ENCODE assay signal across 13 mouse cellular contexts in genomic region chr7:101010741-101011140, GRCm38 (mm10). TPM values are rescaled to one million over a fixed set of nuclear protein-coding genes. Genes with fewer than 3 reads are reported as not detected.
A peak's percentile ranks its signal among the peaks of the same experiment; 100 is the strongest.
DNase-seq lines count a peak whose midpoint lies in the region; ATAC-seq and TF ChIP-seq lines count a peak whose summit lies in the region.
"Had no signal": no experiment of that assay in that cellular context is flagged by ENCODE, and none has a peak within 500 bp of the region (broad histone marks: within the 10 kb centered on the region; RNA-seq: fewer than 3 reads in every experiment).

No protein-coding gene starts in this region.

- H3K27ac ChIP-seq in heart, postnatal 0 days (ENCODE audit: low read depth): no peak overlapping the region
- no peak overlapping the region for H3K27ac ChIP-seq in lung, embryonic 16.5 days (ENCODE audit: low read length)
- no peak overlapping the region for H3K27ac ChIP-seq in intestine, embryonic 16.5 days (ENCODE audit: low read length)
- H3K27ac ChIP-seq in small intestine, adult 2 months (ENCODE audit: insufficient read depth, low read depth, low read length): 0 out of 2 replicates have a peak overlapping the region, but pooled peaks have one; percentile 34

- H3K4me1 ChIP-seq in heart, postnatal 0 days (ENCODE audit: control insufficient read depth, insufficient read depth): peaks cover 4% of the 10 kb centered on the region
- H3K4me1 ChIP-seq in lung, embryonic 16.5 days (replicated peaks; ENCODE audit: control insufficient read depth, insufficient read depth, low read length): peaks cover 21% of the 10 kb centered on the region
- H3K4me1 ChIP-seq in intestine, embryonic 16.5 days (ENCODE audit: control insufficient read depth, insufficient read depth, low read length): peaks cover 11% of the 10 kb centered on the region
- peaks cover 9% of the 10 kb centered on the region; the same call in 1 of the 2 replicates for H3K4me1 ChIP-seq in small intestine, adult 2 months (ENCODE audit: control insufficient read depth, insufficient read depth, insufficient read length, low read length)

- peak overlapping the region; percentile 87 for H3K4me2 ChIP-seq in heart, postnatal 0 days (ENCODE audit: low read depth, low read length)
- H3K4me2 ChIP-seq in lung, embryonic 16.5 days (ENCODE audit: low read depth, low read length): peak overlapping the region; percentile 79; the same call in 1 of the 2 replicates
- H3K4me2 ChIP-seq in intestine, embryonic 16.5 days (ENCODE audit: low read depth, low read length): peak overlapping the region; percentile 97; the same call in 1 of the 2 replicates

- TF ChIP-seq POLR2A in small intestine, adult 2 months (IDR thresholded peaks at IDR 0.05; ENCODE audit: low read depth, low read length): no peak

- no peaks in the 10 kb centered on the region for H3K36me3 ChIP-seq in heart, postnatal 0 days (replicated peaks; ENCODE audit: control insufficient read depth, insufficient read depth, low read length)
- no peaks in the 10 kb centered on the region for H3K36me3 ChIP-seq in lung, embryonic 16.5 days (ENCODE audit: control insufficient read depth, insufficient read depth, low read length)
- H3K36me3 ChIP-seq in intestine, embryonic 16.5 days (ENCODE audit: control insufficient read depth, insufficient read depth, low read length): no peaks in the 10 kb centered on the region
- H3K36me3 ChIP-seq in small intestine, adult 2 months (ENCODE audit: control insufficient read depth, insufficient read depth, low read length): no peaks in the 10 kb centered on the region; the same call in 1 of the 2 replicates

- H3K27me3 ChIP-seq in heart, postnatal 0 days (ENCODE audit: control insufficient read depth, insufficient read depth, low read length): no peaks in the 10 kb centered on the region
- no peaks in the 10 kb centered on the region; the same call in 1 of the 2 replicates for H3K27me3 ChIP-seq in lung, embryonic 16.5 days (ENCODE audit: control insufficient read depth, insufficient read depth, low read depth, low read length)
- H3K27me3 ChIP-seq in intestine, embryonic 16.5 days (replicated peaks; ENCODE audit: control insufficient read depth, insufficient read depth, low read length): peaks cover 4% of the 10 kb centered on the region
- no peaks in the 10 kb centered on the region for H3K27me3 ChIP-seq in small intestine, adult 2 months (ENCODE audit: control insufficient read depth, insufficient read depth, low read length)

- no peak for DNase-seq in heart, postnatal 0 days (ENCODE audit: low spot score)
- no peak for DNase-seq in heart, postnatal 4 days
- no peak for DNase-seq in lung, postnatal 10 days
- DNase-seq in layer of hippocampus, adult 11-12 months (ENCODE audit: low spot score): no peak
- DNase-seq in frontal cortex, adult 2 months (ENCODE audit: extremely low spot score in 1 of 2, low spot score in 1 of 2): no peak
- DNase-seq: adrenal gland, adult 2 months; cerebellum, postnatal 36 days; kidney, postnatal 36 days; right cerebral cortex, adult 18-20 months had no signal

- 67% methylated on average over 3 of the region's 3 CpGs for WGBS in heart, postnatal 0 days
- WGBS in lung, embryonic 16.5 days: 71% methylated on average over 3 of the region's 3 CpGs
- 74% methylated on average over 3 of the region's 3 CpGs for WGBS in intestine, embryonic 16.5 days
- WGBS in small intestine, adult 2 months: 83% methylated on average over 3 of the region's 3 CpGs

- no peak for TF ChIP-seq EP300 in heart, postnatal 0 days (IDR thresholded peaks at IDR 0.05; ENCODE audit: low read depth)

- ATAC-seq in heart, postnatal 0 days (ENCODE audit: insufficient read depth, low read depth): no peak
- ATAC-seq in lung, embryonic 16.5 days (ENCODE audit: low read depth): no peak
- ATAC-seq in intestine, embryonic 16.5 days: no peak
- ATAC-seq: midbrain, embryonic 16.5 days had no signal

- H3K4me3 ChIP-seq in heart, postnatal 0 days (ENCODE audit: low read depth, low read length): peak overlapping the region; percentile 52
- H3K4me3 ChIP-seq in lung, embryonic 16.5 days (ENCODE audit: low read length): peak overlapping the region; percentile 61; the same call in 1 of the 2 replicates
- H3K4me3 ChIP-seq in intestine, embryonic 16.5 days (ENCODE audit: low read length): no peak overlapping the region; the same call in 1 of the 2 replicates
- peak overlapping the region; percentile 72 for H3K4me3 ChIP-seq in small intestine, adult 2 months (ENCODE audit: low read depth, low read length)

- 0 out of 2 replicates have a peak overlapping the region, but pooled peaks have one; percentile 53 for H3K9ac ChIP-seq in heart, postnatal 0 days (replicated peaks; ENCODE audit: low read depth, low read length)
- H3K9ac ChIP-seq in lung, embryonic 16.5 days (ENCODE audit: low read length): no peak overlapping the region
- peak overlapping the region; percentile 70; the same call in 1 of the 2 replicates for H3K9ac ChIP-seq in intestine, embryonic 16.5 days (ENCODE audit: low read depth, low read length)

- H3K9me3 ChIP-seq in heart, postnatal 0 days (replicated peaks; ENCODE audit: control insufficient read depth, low read length): no peaks in the 10 kb centered on the region
- no peaks in the 10 kb centered on the region for H3K9me3 ChIP-seq in lung, embryonic 16.5 days (ENCODE audit: control insufficient read depth, low read length)
- H3K9me3 ChIP-seq in intestine, embryonic 16.5 days (ENCODE audit: control insufficient read depth, low read length): no peaks in the 10 kb centered on the region

- no peak for TF ChIP-seq CTCF in heart, postnatal 0 days (IDR thresholded peaks at IDR 0.05; ENCODE audit: low read depth)
- TF ChIP-seq CTCF in small intestine, adult 2 months (IDR thresholded peaks at IDR 0.05; ENCODE audit: extremely low read depth, insufficient read length, insufficient replicate concordance, low read depth, low read length): no peak

RNA-seq across cellular contexts. Expression of gene P2ry2, which starts 1.9 kb away (rescaled TPM):
- 8.0 and 12.9 TPM in 2 replicates for total RNA-seq in heart, postnatal 0 days (2014; rRNA removed; ENCODE audit: low replicate concordance)
- 3.0 and 3.8 TPM in 2 replicates for polyA plus RNA-seq in heart, postnatal 0 days (2015; fragmentation: Nextera tagmentation; extraction: Ambion mirVana)
- 10 to 100 TPM; 10.6 to 12.2 TPM for total RNA-seq in heart, postnatal 4 days (2021)
- polyA plus RNA-seq in lung, embryonic 16.5 days (2015; fragmentation: Nextera tagmentation; extraction: Ambion mirVana): 4.5 and 4.8 TPM in 2 replicates
- 3.1 and 3.3 TPM in 2 replicates for polyA plus RNA-seq in intestine, embryonic 16.5 days (2015; fragmentation: Nextera tagmentation; extraction: Ambion mirVana)
- polyA plus RNA-seq in small intestine, adult 2 months (2012; rRNA removed): 4.0 and 67.8 TPM in 2 replicates
- polyA plus RNA-seq in frontal cortex, adult 2 months (2012; rRNA removed): 0.57 and 0.58 TPM in 2 replicates

RNA-seq across cellular contexts. Expression of gene P2ry6, which starts 36.3 kb away (rescaled TPM):
- total RNA-seq in heart, postnatal 0 days (2014; rRNA removed; ENCODE audit: low replicate concordance): 1.0 and 4.5 TPM in 2 replicates
- polyA plus RNA-seq in heart, postnatal 0 days (2015; fragmentation: Nextera tagmentation; extraction: Ambion mirVana): 3.5 and 3.9 TPM in 2 replicates
- total RNA-seq in heart, postnatal 4 days (2021): 1 to 10 TPM; 2.5 to 2.6 TPM
- 9.1 and 10.1 TPM in 2 replicates for polyA plus RNA-seq in lung, embryonic 16.5 days (2015; fragmentation: Nextera tagmentation; extraction: Ambion mirVana)
- 9.0 and 9.8 TPM in 2 replicates for polyA plus RNA-seq in intestine, embryonic 16.5 days (2015; fragmentation: Nextera tagmentation; extraction: Ambion mirVana)
- 19.4 and 27.8 TPM in 2 replicates for polyA plus RNA-seq in small intestine, adult 2 months (2012; rRNA removed)
- polyA plus RNA-seq in frontal cortex, adult 2 months (2012; rRNA removed): 3.4 and 4.1 TPM in 2 replicates
